ENCODE assay signal across 8 mouse cellular contexts in the genomic region with DNA sequence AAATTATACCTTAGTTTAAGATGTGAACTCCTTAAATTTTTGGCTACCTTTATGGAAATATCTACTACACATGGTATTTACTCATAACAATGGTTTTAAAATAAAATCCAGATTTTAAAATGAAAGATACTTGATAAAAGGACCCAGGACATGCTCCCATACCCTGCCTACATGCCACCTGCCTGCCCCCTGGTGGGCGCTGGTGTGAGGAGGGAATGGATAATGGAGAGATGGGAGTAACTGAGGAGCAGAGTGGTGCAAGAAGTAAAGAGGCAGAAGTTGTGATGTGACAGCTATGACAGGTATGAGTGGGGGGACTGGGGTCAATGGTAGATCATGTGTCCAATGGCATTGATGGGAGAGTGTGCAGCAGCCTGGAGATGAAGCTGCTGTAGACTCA.
DNase-seq lines count a peak whose midpoint lies in the region.

No protein-coding gene starts in this region.

- no peak overlapping the region for H3K4me3 ChIP-seq in embryonic facial prominence, embryonic 10.5 days

- no peaks in the 10 kb centered on the region for H3K36me3 ChIP-seq in embryonic facial prominence, embryonic 10.5 days (replicated peaks)

- no peak overlapping the region for H3K27ac ChIP-seq in embryonic facial prominence, embryonic 10.5 days (replicated peaks)

- H3K27me3 ChIP-seq in embryonic facial prominence, embryonic 10.5 days (replicated peaks; ENCODE audit: low read depth, poor library complexity, severe bottlenecking), result no peaks in the 10 kb centered on the region

- no peaks in the 10 kb centered on the region for H3K9me3 ChIP-seq in embryonic facial prominence, embryonic 10.5 days

- H3K4me1 ChIP-seq in embryonic facial prominence, embryonic 10.5 days, result no peaks in the 10 kb centered on the region

- peak; percentile 58 for DNase-seq in adrenal gland, postnatal 14 days
- no peak for DNase-seq in adrenal gland, adult 8-10 months
- peak; percentile 6 to 25 for DNase-seq in layer of hippocampus, postnatal 10 days (ENCODE audit: low spot score in 2 of 2)
- DNase-seq in layer of hippocampus, adult 8-10 months (ENCODE audit: low spot score in 2 of 2), result no peak
- DNase-seq in A20 (ENCODE audit: low read depth, low spot score), result peak; percentile 20
- peak; percentile 51 for DNase-seq in embryonic facial prominence, embryonic 10.5 days (ENCODE audit: low spot score)
- no peak for DNase-seq in layer of hippocampus, postnatal 36 days
- no peak for DNase-seq in thymus, adult 18-20 months

- WGBS in embryonic facial prominence, embryonic 10.5 days, result 37% methylated on average over 1 of the region's 1 CpGs

Comparison
In these comparisons a context has a peak if more than half of its experiments do, and no peak if none do; other contexts are left out.
1. DNase-seq: peak in adrenal gland, postnatal 14 days (single experiment), layer of hippocampus, postnatal 10 days (2 of 2), A20 (single experiment) and embryonic facial prominence, embryonic 10.5 days (single experiment); none in adrenal gland, adult 8-10 months (single experiment), layer of hippocampus, adult 8-10 months (0 of 2), layer of hippocampus, postnatal 36 days (0 of 2) and thymus, adult 18-20 months (0 of 2).